Mouse (Mus musculus): Measurements from ENCODE around the gene Lpcat2b. TPM values are rescaled to one million over a fixed set of nuclear protein-coding genes. Genes with fewer than 3 reads are reported as not detected.

The Lpcat2b gene
- total RNA-seq, 2 experiments from 2014 or later = not detected

DNA sequence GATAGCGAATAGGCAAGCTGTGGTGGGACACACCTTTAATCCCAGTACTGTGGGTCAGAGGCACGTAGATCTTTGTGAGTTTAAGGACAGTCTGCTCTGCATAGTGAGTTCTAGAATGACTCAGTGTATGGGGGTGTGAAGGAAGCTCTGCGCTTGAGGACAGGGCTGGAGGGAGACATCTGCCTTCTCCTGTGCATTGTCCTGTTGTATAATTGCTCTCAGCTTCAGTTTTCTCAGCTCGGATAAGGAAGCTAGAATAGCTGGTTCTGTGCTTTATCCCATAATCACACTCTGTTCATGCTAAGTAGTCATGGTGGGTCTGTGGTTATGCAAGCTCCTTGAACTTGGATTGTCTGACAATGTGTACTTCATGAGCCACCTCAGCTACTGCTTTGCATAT lies 17.4 kb downstream of the Lpcat2b start:
- no peak for DNase-seq

DNA sequence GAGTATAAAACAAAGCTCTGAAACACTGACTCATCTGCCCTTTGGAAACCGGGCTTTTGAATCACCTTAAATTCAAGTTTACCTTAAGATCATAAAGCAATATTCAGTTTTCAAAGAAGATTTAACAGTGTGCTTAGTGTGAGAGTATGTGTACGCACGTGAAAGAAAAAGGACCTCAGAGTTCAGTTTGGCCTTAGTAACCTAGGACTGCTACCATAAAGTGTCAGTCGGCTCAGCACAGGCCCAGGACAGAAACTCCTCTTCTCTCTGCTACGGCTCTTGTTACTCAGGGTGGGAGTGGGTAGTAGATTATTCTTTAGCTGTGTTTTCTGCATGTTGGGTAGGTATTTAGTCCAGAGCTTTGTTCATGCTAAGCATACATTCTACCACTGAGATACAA lies 18.3 kb downstream of the Lpcat2b start:
- DNase-seq = no peak

DNA sequence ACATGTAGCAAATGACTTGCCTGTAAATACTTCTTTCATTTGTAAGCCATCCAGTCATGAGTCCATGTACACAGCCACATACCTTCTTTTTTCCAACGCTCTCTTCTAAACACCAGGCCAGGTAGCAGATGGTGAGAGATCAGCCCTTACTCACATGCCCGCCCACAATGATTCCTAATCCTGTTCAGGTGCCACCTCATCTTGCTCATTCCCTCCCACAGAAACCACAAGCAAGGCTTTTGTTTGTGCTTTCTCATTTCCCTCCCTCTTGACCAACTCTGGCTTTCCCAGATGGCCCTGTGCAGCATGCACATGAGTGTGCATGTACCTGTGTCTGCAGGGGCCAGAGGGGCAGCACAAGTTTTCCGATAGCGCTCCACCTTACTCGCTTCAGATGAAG lies 18.9 kb downstream of the Lpcat2b start:
- DNase-seq = no peak

DNA sequence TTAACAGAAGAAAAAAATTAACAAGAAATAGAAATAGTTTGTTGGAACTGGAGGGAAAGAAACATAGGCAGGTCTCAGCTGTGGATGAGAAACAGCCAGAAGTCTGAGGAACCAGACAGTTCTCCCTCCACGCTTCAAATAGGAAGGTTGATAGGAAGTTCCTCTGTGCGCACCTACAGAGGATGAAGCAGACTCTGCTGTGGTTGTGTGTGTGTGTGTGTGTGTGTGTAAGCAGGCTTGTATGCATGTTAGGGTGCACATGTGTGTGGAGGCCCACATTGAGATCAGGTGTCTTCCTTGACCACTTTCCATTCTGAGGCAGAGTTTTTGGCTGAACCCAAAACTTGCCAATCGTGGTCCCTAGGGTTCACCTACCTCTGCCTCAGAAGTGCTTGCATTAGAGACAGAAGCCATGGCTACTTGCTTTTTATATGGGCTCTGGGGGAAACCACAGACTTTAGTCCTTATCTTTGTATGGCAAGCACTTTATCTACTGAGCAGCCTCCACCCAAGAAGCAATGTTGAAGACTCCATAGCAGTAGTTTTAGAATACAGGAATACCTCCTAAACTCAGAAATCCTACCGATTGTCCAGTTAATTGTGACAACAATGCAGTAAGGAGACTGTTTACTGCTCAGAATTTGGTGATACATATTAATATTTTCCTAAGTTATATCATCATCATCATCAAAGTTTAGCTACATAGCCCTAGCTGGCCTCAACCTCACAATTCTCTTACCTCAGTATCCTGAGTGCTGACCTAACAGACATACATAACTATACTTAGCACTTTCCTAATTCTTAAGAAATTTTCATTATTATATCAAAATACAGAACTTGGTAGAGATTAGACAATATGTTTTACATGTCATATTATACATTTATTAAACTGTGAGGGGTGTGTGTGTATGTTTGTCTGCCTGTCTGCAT lies 31.1 kb downstream of the Lpcat2b start:
- no peak for DNase-seq

DNA sequence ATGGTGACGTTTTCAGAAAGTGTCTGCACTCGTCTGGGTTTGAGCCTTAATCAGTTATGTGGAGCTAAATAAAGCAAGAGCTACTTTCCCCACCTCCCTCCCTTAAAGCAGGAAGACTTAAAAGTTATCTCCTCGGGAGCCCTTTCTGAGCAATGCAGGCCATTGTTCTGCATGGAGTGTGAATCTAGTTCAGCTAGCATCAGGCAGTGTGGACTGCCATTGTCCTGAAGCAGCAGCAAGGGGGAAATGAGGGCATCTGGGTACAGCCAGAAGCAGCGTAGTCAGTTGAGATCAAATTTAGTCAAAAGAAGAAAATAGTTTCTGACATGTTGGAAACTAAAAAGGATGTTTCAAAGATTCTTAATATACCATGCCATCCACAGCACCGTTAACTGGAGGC lies 35.2 kb downstream of the Lpcat2b start:
- no peak for DNase-seq

DNA sequence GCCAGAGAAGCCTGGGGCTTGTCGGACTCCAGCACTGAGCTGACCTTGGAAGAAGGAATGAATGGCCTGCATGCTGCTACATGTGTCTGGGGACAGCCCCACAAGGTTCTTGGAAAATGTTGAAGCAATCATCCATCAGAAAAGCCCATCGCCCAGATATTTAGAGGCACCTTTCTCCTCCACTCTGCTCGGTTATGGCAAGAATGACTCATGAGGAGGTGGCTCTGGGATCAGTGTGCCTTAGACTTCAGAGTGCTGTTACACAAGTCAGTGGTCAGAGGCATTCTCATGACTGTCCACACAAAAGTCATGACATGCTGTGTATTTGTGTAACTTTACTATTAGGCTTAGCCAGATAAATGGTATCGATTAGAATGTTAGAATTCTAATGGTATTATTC lies 35.7 kb downstream of the Lpcat2b start:
- DNase-seq = no peak

DNA sequence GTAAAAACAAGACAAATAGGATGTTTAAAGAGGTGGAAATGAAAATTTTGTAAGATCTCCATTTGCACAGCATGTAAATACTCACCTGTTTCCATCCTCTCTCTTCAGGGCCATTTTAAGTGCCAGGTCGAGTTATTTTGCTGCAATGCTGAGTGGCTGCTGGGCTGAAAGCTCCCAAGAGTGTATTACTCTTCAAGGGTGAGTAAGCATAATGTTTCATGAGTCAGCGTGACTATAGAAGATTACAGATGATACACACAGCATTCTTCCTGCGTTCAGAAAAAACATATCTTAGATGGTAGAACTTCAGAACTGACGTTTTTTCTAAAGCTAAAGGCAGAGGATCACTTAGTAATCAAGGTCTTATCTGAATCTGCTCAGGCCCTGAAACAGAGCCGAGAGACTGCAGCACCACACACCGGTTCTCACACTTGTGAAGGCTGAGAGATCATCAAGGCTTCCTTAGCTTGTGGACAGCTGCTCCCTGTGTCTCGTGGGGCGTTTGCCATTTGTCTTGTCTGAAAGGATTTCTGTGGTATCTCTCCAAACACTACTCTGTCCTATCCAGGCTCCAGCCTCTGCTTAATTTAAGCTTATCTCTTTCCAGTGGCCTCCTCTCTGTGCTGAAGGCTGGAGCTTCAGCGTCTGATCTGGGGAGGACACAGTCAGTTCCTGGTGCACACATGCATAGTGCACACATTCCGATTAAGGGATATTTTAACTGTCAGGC lies 39.4 kb downstream of the Lpcat2b start:
- no peak for DNase-seq

DNA sequence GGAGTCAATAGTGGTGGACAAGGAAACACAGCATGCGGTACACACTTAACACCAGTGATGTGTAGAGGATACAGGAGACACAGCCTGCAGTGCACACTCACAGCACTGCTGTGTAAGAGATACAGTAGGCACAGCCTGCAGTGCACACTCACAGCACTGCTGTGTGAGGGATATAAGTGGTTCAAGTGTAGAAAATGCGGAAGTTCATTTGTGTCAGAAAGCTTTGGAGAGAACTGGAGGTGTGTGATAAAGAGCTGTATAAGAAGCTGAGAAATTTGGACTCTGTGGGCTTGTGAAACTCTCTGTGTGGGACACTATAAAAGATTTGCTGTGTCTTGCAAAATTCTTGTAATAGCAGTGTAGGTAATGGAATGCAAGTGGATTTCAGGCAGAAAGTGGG lies 48.8 kb downstream of the Lpcat2b start:
- no peak for DNase-seq

Other genes starting within 250 kb of the Lpcat2b start
- gene Tgfbr3, start 141.9 kb upstream of the Lpcat2b start, total RNA-seq (2021) = 10 to 100 TPM; 36.4 to 44.5 TPM
- gene Brdt, start 100.4 kb upstream of the Lpcat2b start, total RNA-seq (2021) = under 1 TPM; 0.15 to 0.49 TPM
- gene Ephx4, start 28.8 kb upstream of the Lpcat2b start, total RNA-seq (2021) = under 1 TPM in 1 of 2 experiments, not detected in 1; 0.60 TPM
- gene Btbd8, start 6.4 kb downstream of the Lpcat2b start, total RNA-seq (2021) = 1 to 10 TPM; 4.2 to 6.5 TPM
- not detected for gene Gm42669, start 76.1 kb downstream of the Lpcat2b start, total RNA-seq (2021)
- gene 1700028K03Rik, start 103.2 kb downstream of the Lpcat2b start, total RNA-seq (2021) = not detected
- 1 to 10 TPM; 6.8 to 9.6 TPM for gene Rpap2, start 165.8 kb downstream of the Lpcat2b start, total RNA-seq (2021)
- gene Glmn, start 166.3 kb downstream of the Lpcat2b start, total RNA-seq (2021) = 1 to 10 TPM; 3.8 to 4.2 TPM

All from heart, adult 18-20 months (tissue).